Mouse (Mus musculus): ENCODE results near the gene Ppp1r16b. TPM values are rescaled to one million over a fixed set of nuclear protein-coding genes. Genes with fewer than 3 reads are reported as not detected.
A peak's percentile ranks its signal among the peaks of the same experiment; 100 is the strongest.

The Ppp1r16b gene
- total RNA-seq, 2 experiments from 2014 or later, result 135 to 138 TPM

DNA sequence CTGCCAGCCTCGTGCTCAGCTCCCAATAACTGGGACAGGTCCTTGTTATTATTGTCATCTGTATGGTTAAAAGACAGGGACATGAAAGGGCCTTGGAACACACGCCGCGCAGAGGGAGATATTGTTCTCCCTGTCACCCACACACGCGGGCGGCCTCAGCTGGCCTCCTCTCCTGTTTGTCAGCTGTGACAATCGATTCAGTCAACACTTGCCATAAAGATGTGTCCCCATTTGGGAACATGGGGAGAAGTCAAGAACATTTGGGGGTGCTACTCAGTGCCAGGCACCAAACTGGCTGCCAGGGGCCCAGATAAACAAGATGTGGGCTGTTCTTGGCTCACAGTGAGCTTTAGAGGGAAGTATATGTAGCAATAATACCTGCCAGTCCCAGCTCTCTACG lies 84.2 kb downstream of the Ppp1r16b start:
- no peak for TF ChIP-seq CTCF (IDR thresholded peaks at IDR 0.05)
- Histone ChIP-seq H3K4me3 (no peak overlapping the region), H3K27ac (peak overlapping the region; percentile 64)
- no peak for DNase-seq (ENCODE audit: extremely low spot score in 1 of 2, low spot score in 2 of 2)
- intact Hi-C loops (cut with DNase I), result loop anchor here (10.0 kb wide), 1 partner anchor 205 kb away; no protein-coding TSS in a partner anchor

DNA sequence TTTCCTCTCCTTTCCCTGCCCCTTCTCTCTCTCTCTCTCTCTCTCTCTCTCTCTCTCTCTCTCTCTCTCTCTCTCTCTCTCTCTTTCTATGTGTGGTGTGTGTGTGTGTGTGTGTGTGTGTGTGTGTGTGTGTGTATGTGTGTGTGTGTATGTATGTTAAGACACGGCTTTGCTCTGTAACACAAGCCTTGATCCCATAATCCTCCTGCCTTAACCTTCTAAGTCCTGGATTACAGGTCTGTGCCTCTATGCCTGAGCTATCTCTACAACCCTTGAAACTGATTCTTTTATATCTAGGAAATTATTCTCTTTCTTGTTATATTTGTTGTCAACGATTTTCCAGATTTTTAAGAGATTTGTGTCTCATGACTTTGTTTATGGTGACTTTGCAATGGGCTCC lies 95.0 kb downstream of the Ppp1r16b start:
- Histone ChIP-seq H3K4me3 (no peak overlapping the region), H3K27ac (no peak overlapping the region)
- DNase-seq (ENCODE audit: extremely low spot score in 1 of 2, low spot score in 2 of 2), result no peak
- intact Hi-C loops (cut with DNase I), result no loop called here
- TF ChIP-seq CTCF (IDR thresholded peaks at IDR 0.05), result no peak

DNA sequence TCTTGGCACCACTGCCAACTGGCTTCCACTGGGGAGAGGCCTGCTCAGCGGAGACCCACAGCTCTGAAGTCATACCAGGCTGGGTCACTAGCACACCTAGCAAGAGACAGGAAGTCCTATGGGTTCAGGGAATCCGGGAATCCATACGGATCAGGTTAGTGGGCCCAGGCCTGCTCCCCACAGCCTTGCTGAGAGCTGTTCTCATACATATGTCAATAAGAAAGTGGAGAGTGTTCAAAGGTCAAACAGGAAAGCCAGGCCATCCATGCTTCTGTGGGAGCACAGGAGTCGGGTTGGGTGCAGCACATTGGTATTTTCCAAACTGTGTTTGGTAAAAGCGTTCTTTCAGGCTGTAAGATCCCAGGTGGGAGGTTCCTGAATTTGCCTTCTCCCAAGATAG lies 97.1 kb downstream of the Ppp1r16b start:
- intact Hi-C loops (cut with DNase I), result no loop called here
- H3K27ac ChIP-seq, result no peak overlapping the region
- TF ChIP-seq CTCF (IDR thresholded peaks at IDR 0.05), result no peak
- DNase-seq (ENCODE audit: extremely low spot score in 1 of 2, low spot score in 2 of 2), result no peak
- no peak overlapping the region for H3K4me3 ChIP-seq

DNA sequence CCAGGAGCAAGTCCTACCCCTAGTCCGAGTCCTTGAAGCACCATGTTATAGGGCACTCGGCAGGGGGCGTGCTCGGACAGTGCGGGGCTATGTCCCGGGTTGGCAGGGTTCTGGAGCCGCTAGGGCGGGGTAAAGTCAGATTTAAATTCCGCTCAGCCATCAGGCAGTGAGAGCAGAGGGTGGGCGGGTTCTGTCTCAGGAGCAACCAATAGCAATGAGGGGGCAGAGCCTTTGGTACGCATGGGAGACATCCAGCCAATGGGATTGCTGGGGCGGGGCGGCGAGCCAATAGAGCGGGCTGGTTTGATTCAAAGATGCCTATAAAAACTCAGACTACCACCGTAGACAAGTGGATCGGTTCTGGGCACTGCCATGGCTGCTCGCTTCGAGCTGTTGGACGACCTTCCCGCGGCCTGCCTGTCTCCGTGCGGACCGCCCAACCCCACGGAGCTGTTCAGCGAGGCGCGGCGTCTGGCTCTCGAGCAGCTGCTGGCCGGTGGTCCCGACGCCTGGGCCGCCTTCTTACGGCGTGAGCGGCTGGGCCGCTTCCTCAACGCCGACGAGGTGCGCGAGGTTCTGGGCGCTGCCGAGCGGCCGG lies 102.6 kb downstream of the Ppp1r16b start, which contains the start of gene Fam83d:
Gene Fam83d (plus strand): TSS at position 352 of the 598 bp plus-strand sequence.
- peak; percentile 67 for TF ChIP-seq CTCF (IDR thresholded peaks at IDR 0.05)
- peak; percentile 91 to 92 for DNase-seq (ENCODE audit: extremely low spot score in 1 of 2, low spot score in 2 of 2)
- peak within 1 kb of the TSS; percentile 56 for H3K4me3 ChIP-seq
- no peak within 1 kb of the TSS for H3K27ac ChIP-seq
- intact Hi-C loops (cut with DNase I), result loop anchor here (2.0 kb wide), 2 partner anchors 27 to 95 kb away; partner anchors contain the start of gene Dhx35

DNA sequence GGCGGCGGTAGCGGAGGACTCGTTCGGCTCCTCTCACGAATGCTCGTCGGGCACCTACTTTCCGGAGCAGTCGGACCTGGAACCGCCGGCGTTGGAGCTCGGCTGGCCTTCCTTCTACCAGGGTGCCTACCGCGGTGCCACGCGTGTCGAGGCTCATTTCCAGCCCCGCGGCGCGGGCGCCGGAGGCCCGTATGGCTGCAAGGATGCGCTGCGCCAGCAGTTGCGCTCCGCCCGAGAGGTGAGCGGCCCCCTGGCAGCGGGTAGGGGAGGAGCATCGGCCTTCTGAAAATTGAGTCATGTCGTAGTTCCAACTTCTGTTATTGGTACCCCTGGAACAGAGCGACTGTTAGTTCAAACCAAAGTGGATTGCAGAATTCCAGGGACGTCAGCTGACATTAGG lies 103.2 kb downstream of the Ppp1r16b start:
- Histone ChIP-seq H3K4me3 (peak overlapping the region; percentile 56), H3K27ac (no peak overlapping the region)
- TF ChIP-seq CTCF (IDR thresholded peaks at IDR 0.05), result no peak
- intact Hi-C loops (cut with DNase I), result loop anchor here (2.0 kb wide), 1 partner anchor 26 kb away; the partner anchor contains the start of gene Dhx35
- no peak for DNase-seq (ENCODE audit: extremely low spot score in 1 of 2, low spot score in 2 of 2)

DNA sequence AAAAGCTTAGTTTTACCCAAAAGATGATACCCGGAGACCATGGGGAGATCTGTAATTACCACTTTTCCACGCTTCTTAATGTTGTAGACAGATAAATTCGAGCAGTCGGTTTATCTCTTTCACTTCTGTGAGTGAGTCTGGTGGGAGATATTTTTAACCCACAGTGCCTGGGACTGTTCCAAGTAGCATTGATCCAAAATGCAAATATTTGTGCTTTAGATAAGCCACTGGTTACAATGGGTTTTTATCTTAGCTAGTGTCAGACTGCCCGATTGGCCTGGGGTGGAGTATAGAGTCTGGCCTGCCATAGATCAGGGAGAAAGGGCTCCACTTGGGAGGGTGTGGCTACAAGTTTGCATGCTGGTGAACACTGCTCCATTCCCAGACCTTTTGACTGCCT lies 103.6 kb downstream of the Ppp1r16b start:
- no peak for TF ChIP-seq CTCF (IDR thresholded peaks at IDR 0.05)
- no peak for DNase-seq (ENCODE audit: extremely low spot score in 1 of 2, low spot score in 2 of 2)
- Histone ChIP-seq H3K4me3 (peak overlapping the region; percentile 56; the same call in 1 of the 2 replicates), H3K27ac (no peak overlapping the region)
- intact Hi-C loops (cut with DNase I), result loop anchor here (2.0 kb wide), 1 partner anchor 26 kb away; the partner anchor contains the start of gene Dhx35

DNA sequence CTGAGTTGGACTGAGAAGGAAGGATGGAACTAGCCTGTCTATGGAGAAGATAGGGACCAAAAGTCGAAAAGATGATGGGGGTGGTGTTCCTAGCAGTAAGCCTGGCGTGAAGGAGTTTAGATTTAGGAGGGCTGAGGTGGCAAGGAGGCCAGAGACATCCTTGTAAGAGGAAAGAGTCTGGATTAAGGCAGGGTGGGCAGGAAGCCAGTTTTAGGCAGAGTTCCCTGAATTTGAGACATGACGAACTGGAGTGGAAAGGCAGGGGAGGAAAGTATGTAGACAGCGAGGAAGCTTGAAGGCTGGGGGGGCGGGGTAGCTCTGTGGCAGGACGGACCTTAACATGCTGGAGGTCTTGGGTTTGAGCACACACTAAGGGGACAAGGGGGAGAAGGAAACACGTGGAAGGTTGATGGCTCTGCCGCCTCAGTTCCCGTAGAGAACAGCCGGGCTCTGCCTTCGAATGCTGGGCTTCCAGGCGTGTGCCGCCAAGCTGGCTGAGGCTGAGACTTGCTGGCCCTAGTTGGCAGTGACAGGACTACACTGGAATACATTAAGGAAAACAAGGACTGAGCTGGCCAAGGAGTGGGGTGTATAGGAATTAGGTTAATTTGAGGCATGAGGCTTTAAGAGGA lies 105.0 kb downstream of the Ppp1r16b start:
- no peak for DNase-seq (ENCODE audit: extremely low spot score in 1 of 2, low spot score in 2 of 2)
- TF ChIP-seq CTCF (IDR thresholded peaks at IDR 0.05), result no peak
- no peak overlapping the region for H3K4me3 ChIP-seq
- intact Hi-C loops (cut with DNase I), result no loop called here
- H3K27ac ChIP-seq, result no peak overlapping the region

DNA sequence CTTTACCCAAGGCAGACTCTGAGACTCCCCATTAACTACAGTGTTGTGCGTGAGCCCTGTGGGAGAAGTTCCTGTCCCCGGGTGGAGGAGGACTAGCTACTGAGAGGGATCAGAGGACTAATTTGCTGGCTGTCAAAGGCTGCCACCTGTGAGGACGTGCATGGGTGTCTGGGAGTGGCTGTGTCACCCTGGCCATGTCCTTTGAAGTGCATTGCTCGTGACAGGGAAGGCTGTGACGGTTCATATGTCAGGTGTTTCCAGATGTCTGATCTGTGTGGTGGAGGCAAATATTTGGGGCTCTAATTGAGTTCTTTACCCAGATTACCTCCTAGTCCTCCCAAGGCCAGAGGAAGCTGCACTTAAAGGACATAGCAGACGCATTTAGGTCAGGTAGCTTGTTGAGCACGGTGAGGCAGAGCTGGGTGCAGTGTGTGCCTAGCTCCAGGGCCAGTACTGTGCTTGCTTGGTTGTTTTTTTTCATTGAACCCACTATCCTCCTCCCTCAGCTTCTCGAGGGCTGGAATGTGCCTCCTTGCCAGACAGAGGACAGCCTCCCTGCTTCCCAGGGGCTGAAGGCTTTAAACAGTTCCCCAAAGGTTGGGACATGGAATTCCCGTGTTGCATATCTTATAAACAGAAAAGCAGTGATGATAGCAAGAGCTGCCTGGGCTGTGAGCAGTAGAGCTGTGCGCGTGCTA lies 106.0 kb downstream of the Ppp1r16b start:
- no peak overlapping the region for H3K4me3 ChIP-seq
- no peak overlapping the region for H3K27ac ChIP-seq
- intact Hi-C loops (cut with DNase I), result no loop called here
- DNase-seq (ENCODE audit: extremely low spot score in 1 of 2, low spot score in 2 of 2), result no peak
- no peak for TF ChIP-seq CTCF (IDR thresholded peaks at IDR 0.05)

DNA sequence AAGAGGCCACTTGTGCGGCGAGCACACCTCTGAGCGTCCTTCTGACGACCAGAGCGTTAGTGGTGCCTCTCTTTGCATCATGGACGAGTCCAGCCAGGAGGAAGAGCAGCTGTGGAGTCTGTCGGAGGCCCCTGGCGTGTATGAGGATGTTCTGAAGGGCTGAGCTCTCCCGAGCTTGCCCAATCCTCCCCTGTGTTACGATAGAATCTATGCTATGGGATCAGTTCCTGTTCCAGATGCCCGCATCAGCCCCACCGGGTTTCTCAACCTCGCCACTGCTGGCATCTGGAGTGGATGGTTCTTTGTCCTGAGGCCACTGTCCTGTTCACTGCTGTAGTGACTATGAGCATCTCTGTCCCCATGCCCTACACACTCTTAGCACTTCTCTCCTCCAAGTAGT lies 107.6 kb downstream of the Ppp1r16b start:
- H3K27ac ChIP-seq, result no peak overlapping the region
- no peak for DNase-seq (ENCODE audit: extremely low spot score in 1 of 2, low spot score in 2 of 2)
- intact Hi-C loops (cut with DNase I), result no loop called here
- H3K4me3 ChIP-seq, result no peak overlapping the region
- TF ChIP-seq CTCF (IDR thresholded peaks at IDR 0.05), result no peak

DNA sequence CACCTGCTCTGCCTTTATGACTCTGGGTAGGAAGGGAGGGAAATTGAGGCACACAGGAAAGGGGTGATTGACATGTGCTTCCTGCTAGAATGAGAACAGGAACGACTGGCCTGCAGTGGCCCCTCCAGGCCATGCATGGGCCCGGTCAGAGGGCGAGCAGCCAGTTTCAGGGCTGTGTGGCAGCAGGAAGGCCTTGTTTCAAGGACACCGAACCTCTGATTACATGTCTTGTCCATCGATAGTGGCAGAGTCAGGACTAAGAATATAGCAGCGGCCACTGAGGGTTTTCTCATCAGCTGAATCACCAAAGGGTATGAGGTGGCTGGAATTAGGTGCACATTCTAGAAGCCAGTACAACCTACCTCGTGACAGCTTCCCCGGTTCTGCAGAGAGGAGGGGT lies 109.7 kb downstream of the Ppp1r16b start:
- H3K4me3 ChIP-seq, result no peak overlapping the region
- DNase-seq (ENCODE audit: extremely low spot score in 1 of 2, low spot score in 2 of 2), result no peak
- intact Hi-C loops (cut with DNase I), result no loop called here
- no peak overlapping the region for H3K27ac ChIP-seq
- no peak for TF ChIP-seq CTCF (IDR thresholded peaks at IDR 0.05)

DNA sequence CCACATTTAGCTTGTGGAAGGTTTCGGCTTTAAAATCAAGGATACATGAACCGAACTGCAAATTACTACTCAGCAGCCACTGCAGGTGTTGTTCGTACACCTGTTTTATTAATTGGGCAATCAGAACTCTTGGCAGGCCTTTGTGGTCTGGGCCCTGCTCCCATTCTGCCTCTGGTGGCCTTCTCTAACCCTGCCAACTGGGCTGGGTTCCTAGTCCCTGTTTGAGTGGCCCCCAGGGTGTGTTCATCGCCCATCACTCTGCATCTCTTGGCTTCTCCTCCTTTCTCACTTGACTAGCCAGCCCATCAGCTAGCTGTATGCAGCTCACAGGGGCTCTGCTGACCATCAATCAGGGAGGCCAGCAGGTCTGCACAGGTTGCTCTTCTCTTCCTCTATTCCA lies 111.5 kb downstream of the Ppp1r16b start:
- Histone ChIP-seq H3K4me3 (no peak overlapping the region), H3K27ac (no peak overlapping the region)
- no peak for TF ChIP-seq CTCF (IDR thresholded peaks at IDR 0.05)
- no peak for DNase-seq (ENCODE audit: extremely low spot score in 1 of 2, low spot score in 2 of 2)
- intact Hi-C loops (cut with DNase I), result no loop called here

DNA sequence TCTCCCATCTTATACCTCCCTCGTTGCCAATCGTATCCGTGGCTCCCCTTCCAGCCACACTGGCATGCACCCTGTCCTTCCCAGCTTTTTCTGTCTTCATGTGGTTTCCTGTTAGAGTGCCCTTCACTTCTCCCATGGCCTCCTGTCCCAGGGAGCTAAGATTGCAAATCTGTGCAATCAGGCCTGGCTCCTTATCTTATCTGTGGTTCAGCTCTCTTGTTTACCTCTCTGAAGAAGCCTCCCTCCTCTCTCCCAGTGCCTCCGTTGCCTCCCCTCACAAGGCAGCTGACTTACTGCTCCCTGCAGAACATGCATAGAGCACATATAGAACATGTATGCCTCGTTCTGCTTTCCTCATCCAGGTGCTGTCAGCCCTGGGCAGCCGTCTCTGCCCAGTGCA lies 112.3 kb downstream of the Ppp1r16b start:
- no peak for TF ChIP-seq CTCF (IDR thresholded peaks at IDR 0.05)
- no peak overlapping the region for H3K4me3 ChIP-seq
- no peak for DNase-seq (ENCODE audit: extremely low spot score in 1 of 2, low spot score in 2 of 2)
- intact Hi-C loops (cut with DNase I), result no loop called here
- H3K27ac ChIP-seq, result no peak overlapping the region
